Mouse (Mus musculus): ENCODE data around the gene Ccdc14. TPM values are rescaled to one million over a fixed set of nuclear protein-coding genes. Genes with fewer than 3 reads are reported as not detected.
A peak's percentile ranks its signal among the peaks of the same experiment; 100 is the strongest.

Ccdc14 gene
- polyA plus RNA-seq, 1 experiment from 2014 or later = 8.3 TPM

DNA sequence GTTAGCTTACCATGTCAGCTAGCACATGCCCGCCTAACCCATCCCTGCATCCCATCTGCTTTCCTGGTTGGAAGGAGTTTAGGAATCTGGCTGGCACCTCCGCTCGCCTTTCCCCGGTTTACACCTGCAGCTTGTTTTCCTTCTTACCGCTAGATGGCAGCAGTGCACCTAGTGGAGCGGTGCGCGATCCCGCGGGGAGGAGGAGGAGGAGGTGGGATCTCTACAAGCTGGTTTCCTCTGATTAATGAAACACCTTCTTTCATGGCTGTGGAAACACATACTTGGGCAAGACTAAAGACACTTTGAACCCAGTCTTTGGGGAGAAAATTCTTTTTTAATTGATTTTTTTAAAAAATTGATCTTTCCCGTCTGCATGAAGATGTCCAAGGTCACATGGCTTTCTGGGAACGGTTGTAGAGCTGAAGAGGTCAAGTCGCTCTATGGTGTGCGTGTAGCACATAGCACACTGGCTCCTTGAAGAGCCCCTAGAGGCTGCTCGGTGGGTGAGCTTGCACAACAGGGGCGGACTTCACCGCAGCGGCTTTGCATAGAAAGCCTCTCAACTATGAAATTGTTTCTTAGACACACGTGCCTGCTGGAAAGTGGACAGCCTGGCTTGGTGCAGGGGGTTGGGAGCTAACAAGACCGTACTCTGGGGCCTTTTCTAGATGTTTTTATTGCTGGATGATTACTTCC is 23.2 kb upstream of the Ccdc14 start:
- WGBS = 11% methylated on average over 20 of the region's 20 CpGs
- peaks cover 17% of the 10 kb centered on the region; the same call in 1 of the 2 replicates for H3K27me3 ChIP-seq (replicated peaks; ENCODE audit: control insufficient read depth, insufficient read depth, low read length)
- no peak overlapping the region for H3K4me3 ChIP-seq (ENCODE audit: low read depth, low read length)
- no peaks in the 10 kb centered on the region for H3K9me3 ChIP-seq (ENCODE audit: control insufficient read depth, low read length)
- no peaks in the 10 kb centered on the region for H3K36me3 ChIP-seq (ENCODE audit: control insufficient read depth, insufficient read depth, low read length)
- peak; percentile 62 for ATAC-seq (replicated peaks; ENCODE audit: low FRiP score, low TSS enrichment, low read depth)
- no peak overlapping the region for H3K9ac ChIP-seq (ENCODE audit: low read length)
- no peak overlapping the region for H3K27ac ChIP-seq (ENCODE audit: low read depth)
- no peaks in the 10 kb centered on the region for H3K4me1 ChIP-seq (replicated peaks; ENCODE audit: control insufficient read depth, insufficient read depth, low read length)
- H3K4me2 ChIP-seq (ENCODE audit: low read length) = peak overlapping the region; percentile 37
- DNase-seq (ENCODE audit: low spot score) = peak; percentile 78

DNA sequence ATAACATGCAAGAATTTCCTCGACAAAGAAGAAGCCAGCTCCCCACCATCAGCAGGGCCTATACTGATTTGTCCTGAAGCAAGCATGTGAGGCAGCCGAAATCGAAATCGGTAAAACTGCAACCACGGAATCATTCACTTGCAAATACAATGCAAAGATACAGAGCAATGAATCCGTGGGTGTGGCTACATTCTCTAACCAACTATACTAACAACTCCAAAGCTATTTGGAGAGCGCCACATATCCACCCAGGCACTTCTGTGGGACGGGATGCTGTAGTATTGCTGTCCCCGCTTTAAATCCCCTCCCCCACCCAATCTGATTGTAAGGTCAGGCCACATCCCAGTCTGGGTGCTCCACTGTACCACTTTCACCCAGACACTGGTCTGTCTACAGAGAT is 22.1 kb upstream of the Ccdc14 start:
- no peak overlapping the region for H3K4me2 ChIP-seq (ENCODE audit: low read length)
- no peak for DNase-seq (ENCODE audit: low spot score)
- 77% methylated on average over 9 of the region's 9 CpGs for WGBS
- H3K4me1 ChIP-seq (replicated peaks; ENCODE audit: control insufficient read depth, insufficient read depth, low read length) = no peaks in the 10 kb centered on the region
- H3K27ac ChIP-seq (ENCODE audit: low read depth) = no peak overlapping the region
- peaks cover 17% of the 10 kb centered on the region; the same call in 1 of the 2 replicates for H3K27me3 ChIP-seq (replicated peaks; ENCODE audit: control insufficient read depth, insufficient read depth, low read length)
- H3K9ac ChIP-seq (ENCODE audit: low read length) = no peak overlapping the region
- no peaks in the 10 kb centered on the region for H3K9me3 ChIP-seq (ENCODE audit: control insufficient read depth, low read length)
- no peak overlapping the region for H3K4me3 ChIP-seq (ENCODE audit: low read depth, low read length)
- H3K36me3 ChIP-seq (ENCODE audit: control insufficient read depth, insufficient read depth, low read length) = no peaks in the 10 kb centered on the region
- ATAC-seq (replicated peaks; ENCODE audit: low FRiP score, low TSS enrichment, low read depth) = no peak

DNA sequence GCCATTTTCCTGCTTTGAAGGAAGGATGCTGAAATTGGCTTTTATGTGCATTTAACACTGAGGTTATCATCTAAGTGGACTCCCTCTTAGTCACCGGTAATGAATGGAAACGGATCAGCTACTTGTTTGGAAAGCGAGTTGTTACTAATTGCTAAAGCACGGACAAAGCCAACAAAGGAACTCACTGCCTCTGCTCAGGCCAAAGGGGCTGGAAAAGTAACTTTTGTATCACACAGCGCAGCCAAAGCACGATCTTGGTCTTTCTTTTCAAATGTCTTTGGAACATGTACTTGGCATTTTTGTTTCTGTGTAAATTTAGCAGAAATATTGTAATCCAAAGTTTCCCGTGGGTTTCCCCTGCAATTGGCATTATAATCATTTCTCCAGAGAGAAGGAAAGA is 18.4 kb upstream of the Ccdc14 start:
- Histone ChIP-seq H3K36me3 (ENCODE audit: control insufficient read depth, insufficient read depth, low read length) (no peaks in the 10 kb centered on the region), H3K9ac (ENCODE audit: low read length) (no peak overlapping the region), H3K27ac (ENCODE audit: low read depth) (no peak overlapping the region), H3K9me3 (ENCODE audit: control insufficient read depth, low read length) (no peaks in the 10 kb centered on the region), H3K27me3 (replicated peaks; ENCODE audit: control insufficient read depth, insufficient read depth, low read length) (peaks cover 11% of the 10 kb centered on the region; the same call in 1 of the 2 replicates), H3K4me1 (replicated peaks; ENCODE audit: control insufficient read depth, insufficient read depth, low read length) (no peaks in the 10 kb centered on the region), H3K4me2 (ENCODE audit: low read length) (no peak overlapping the region), H3K4me3 (ENCODE audit: low read depth, low read length) (no peak overlapping the region)
- ATAC-seq (replicated peaks; ENCODE audit: low FRiP score, low TSS enrichment, low read depth) (no peak), DNase-seq (ENCODE audit: low spot score) (no peak)
- 75% methylated on average over 7 of the region's 7 CpGs for WGBS

DNA sequence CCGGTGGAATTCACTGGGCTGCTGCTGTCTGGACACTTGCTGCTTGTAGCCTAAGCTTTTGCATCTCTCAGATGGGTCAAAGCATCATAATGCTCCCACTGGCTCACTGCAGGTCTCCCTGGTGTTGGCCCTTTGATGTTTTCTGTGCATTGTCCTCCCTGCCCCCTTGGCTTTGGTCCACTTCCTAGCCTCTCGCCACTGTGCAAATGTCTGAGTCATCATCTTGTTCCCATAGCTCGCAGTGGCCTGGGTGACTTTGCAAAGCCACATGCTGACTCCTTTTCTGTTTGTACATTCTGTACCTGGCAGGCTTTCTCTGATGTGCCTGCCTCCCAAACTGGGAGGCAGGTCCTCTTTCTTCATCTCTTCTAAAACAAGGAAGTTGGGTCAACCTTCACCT is 17.6 kb upstream of the Ccdc14 start:
- Histone ChIP-seq H3K27me3 (replicated peaks; ENCODE audit: control insufficient read depth, insufficient read depth, low read length) (peaks cover 8% of the 10 kb centered on the region; the same call in 1 of the 2 replicates), H3K4me1 (replicated peaks; ENCODE audit: control insufficient read depth, insufficient read depth, low read length) (no peaks in the 10 kb centered on the region), H3K4me2 (ENCODE audit: low read length) (no peak overlapping the region), H3K4me3 (ENCODE audit: low read depth, low read length) (no peak overlapping the region), H3K36me3 (ENCODE audit: control insufficient read depth, insufficient read depth, low read length) (no peaks in the 10 kb centered on the region), H3K9me3 (ENCODE audit: control insufficient read depth, low read length) (no peaks in the 10 kb centered on the region), H3K9ac (ENCODE audit: low read length) (no peak overlapping the region), H3K27ac (ENCODE audit: low read depth) (no peak overlapping the region)
- ATAC-seq (replicated peaks; ENCODE audit: low FRiP score, low TSS enrichment, low read depth) (no peak), DNase-seq (ENCODE audit: low spot score) (no peak)
- 83% methylated on average over 3 of the region's 3 CpGs for WGBS

DNA sequence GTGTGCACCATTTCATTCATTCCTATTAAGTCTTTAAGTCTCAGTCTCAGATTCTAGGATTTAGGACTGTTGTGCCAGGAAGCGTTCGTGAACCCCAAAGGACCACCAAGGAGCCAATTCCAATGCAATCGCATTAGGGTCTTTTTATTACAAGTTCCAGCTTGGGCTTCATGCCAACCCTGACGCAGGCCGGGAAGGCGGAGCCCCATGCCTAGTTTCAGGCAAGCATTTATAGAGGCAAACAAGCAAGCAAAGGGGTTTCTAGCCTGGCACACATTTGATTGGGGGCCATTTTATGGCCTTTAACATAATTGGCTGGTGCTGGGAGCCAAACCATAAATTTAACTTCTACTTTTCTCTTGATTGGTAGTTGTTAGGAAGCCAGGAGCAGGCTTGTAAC is 16.1 kb upstream of the Ccdc14 start:
- no peak for ATAC-seq (replicated peaks; ENCODE audit: low FRiP score, low TSS enrichment, low read depth)
- 89% methylated on average over 6 of the region's 6 CpGs for WGBS
- H3K27ac ChIP-seq (ENCODE audit: low read depth) = no peak overlapping the region
- no peaks in the 10 kb centered on the region for H3K9me3 ChIP-seq (ENCODE audit: control insufficient read depth, low read length)
- H3K4me1 ChIP-seq (replicated peaks; ENCODE audit: control insufficient read depth, insufficient read depth, low read length) = no peaks in the 10 kb centered on the region
- DNase-seq (ENCODE audit: low spot score) = no peak
- H3K36me3 ChIP-seq (ENCODE audit: control insufficient read depth, insufficient read depth, low read length) = no peaks in the 10 kb centered on the region
- H3K9ac ChIP-seq (ENCODE audit: low read length) = no peak overlapping the region
- no peak overlapping the region for H3K4me3 ChIP-seq (ENCODE audit: low read depth, low read length)
- H3K27me3 ChIP-seq (replicated peaks; ENCODE audit: control insufficient read depth, insufficient read depth, low read length) = no peaks in the 10 kb centered on the region
- H3K4me2 ChIP-seq (ENCODE audit: low read length) = no peak overlapping the region

DNA sequence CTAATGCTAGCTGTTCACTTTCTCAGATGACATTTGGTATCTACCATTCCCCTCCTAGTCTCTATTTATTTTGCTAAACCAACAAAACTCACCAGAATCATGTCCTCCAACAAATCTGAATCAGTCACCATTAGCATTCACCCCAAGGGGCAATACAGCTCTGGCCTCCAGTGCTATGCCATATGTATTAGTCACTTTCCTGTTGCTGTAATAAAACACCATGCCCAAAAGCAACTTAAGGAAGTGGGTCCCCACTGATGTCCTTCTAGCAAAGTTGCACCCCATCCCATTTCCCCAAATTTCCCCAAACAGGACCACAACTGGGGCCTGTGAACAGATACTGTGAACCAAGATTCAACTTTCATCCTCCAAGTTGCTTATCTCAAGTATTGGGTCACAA is 8.6 kb upstream of the Ccdc14 start:
- ATAC-seq (replicated peaks; ENCODE audit: low FRiP score, low TSS enrichment, low read depth) = no peak
- H3K9ac ChIP-seq (ENCODE audit: low read length) = no peak overlapping the region
- H3K9me3 ChIP-seq (ENCODE audit: control insufficient read depth, low read length) = no peaks in the 10 kb centered on the region
- no peaks in the 10 kb centered on the region for H3K27me3 ChIP-seq (replicated peaks; ENCODE audit: control insufficient read depth, insufficient read depth, low read length)
- no peaks in the 10 kb centered on the region for H3K36me3 ChIP-seq (ENCODE audit: control insufficient read depth, insufficient read depth, low read length)
- no peak overlapping the region for H3K27ac ChIP-seq (ENCODE audit: low read depth)
- no peaks in the 10 kb centered on the region for H3K4me1 ChIP-seq (replicated peaks; ENCODE audit: control insufficient read depth, insufficient read depth, low read length)
- DNase-seq (ENCODE audit: low spot score) = peak; percentile 29
- H3K4me2 ChIP-seq (ENCODE audit: low read length) = no peak overlapping the region
- H3K4me3 ChIP-seq (ENCODE audit: low read depth, low read length) = no peak overlapping the region

DNA sequence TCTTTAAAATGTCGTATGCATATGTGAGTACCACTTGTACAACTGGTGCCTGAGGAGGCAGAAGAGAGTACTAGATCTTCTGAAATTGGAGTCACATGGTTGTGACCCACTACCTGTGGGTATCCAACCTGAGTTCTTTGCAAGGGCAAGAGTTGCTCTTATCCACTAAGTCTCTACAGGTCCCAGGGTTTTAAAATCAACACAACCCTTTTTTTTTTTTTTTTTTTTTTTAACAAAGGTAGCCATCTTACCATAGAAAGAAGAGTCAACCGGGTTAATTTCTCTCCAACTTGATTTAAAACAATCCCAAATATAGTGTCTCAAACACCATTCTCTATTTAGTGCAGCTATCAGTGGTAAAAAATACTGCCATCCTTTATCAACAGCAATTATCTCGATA is 537 bp upstream of the Ccdc14 start:
- ATAC-seq (replicated peaks; ENCODE audit: low FRiP score, low TSS enrichment, low read depth) (no peak), DNase-seq (ENCODE audit: low spot score) (no peak)
- Histone ChIP-seq H3K4me1 (replicated peaks; ENCODE audit: control insufficient read depth, insufficient read depth, low read length) (peaks cover 7% of the 10 kb centered on the region; the same call in 1 of the 2 replicates), H3K27me3 (replicated peaks; ENCODE audit: control insufficient read depth, insufficient read depth, low read length) (no peaks in the 10 kb centered on the region), H3K9ac (ENCODE audit: low read length) (no peak overlapping the region), H3K4me3 (ENCODE audit: low read depth, low read length) (peak overlapping the region; percentile 71), H3K36me3 (ENCODE audit: control insufficient read depth, insufficient read depth, low read length) (no peaks in the 10 kb centered on the region), H3K9me3 (ENCODE audit: control insufficient read depth, low read length) (no peaks in the 10 kb centered on the region), H3K4me2 (ENCODE audit: low read length) (peak overlapping the region; percentile 94; the same call in 1 of the 2 replicates), H3K27ac (ENCODE audit: low read depth) (peak overlapping the region; percentile 92; the same call in 1 of the 2 replicates)
- WGBS = 69% methylated on average over 3 of the region's 3 CpGs

DNA sequence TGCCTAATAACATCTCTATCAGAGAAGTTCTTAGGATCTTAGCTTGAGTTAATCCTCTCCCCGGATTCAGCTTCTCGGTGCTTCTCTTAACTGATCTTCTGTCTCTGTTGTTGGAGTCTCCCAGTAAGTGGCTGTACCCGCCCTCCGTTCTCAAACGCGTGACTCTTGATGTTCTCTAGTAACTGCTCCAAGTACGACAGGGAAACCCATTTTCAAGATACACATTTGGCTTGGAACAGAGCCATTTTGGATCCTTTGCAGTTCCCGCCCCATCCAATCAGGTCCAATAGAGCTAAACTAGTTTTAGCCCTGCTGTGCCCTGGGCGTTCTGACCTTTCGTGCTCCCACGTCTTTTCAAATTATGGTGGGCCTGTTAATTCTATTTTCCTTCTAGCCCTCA is 740 bp downstream of the Ccdc14 start:
- peak overlapping the region; percentile 71 for H3K4me3 ChIP-seq (ENCODE audit: low read depth, low read length)
- no peaks in the 10 kb centered on the region for H3K36me3 ChIP-seq (ENCODE audit: control insufficient read depth, insufficient read depth, low read length)
- peak overlapping the region; percentile 94 for H3K4me2 ChIP-seq (ENCODE audit: low read length)
- ATAC-seq (replicated peaks; ENCODE audit: low FRiP score, low TSS enrichment, low read depth) (0 out of 2 replicates have a peak, but pooled peaks have one; percentile 9), DNase-seq (ENCODE audit: low spot score) (no peak)
- H3K9ac ChIP-seq (ENCODE audit: low read length) = peak overlapping the region; percentile 74
- no peaks in the 10 kb centered on the region for H3K27me3 ChIP-seq (replicated peaks; ENCODE audit: control insufficient read depth, insufficient read depth, low read length)
- H3K27ac ChIP-seq (ENCODE audit: low read depth) = peak overlapping the region; percentile 92
- WGBS = 14% methylated on average over 11 of the region's 11 CpGs
- no peaks in the 10 kb centered on the region for H3K9me3 ChIP-seq (ENCODE audit: control insufficient read depth, low read length)
- peaks cover 7% of the 10 kb centered on the region; the same call in 1 of the 2 replicates for H3K4me1 ChIP-seq (replicated peaks; ENCODE audit: control insufficient read depth, insufficient read depth, low read length)

DNA sequence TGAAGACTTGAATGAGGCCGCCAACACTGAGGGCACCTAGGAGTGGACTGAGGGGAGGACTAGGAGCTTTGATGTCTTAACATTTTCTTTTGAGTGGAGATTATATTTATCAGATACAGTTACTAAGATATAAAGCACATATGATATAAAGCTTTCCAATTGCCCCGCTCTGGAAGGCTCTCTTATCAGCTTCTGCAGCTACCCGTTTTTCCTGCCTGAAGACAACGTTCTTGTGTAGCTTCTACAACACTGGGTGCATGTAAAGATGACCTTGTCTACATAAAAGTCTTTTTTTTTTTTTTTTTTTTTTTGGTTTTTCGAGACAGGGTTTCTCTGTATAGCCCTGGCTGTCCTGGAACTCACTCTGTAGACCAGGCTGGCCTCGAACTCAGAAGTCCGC is 4.1 kb downstream of the Ccdc14 start:
- no peaks in the 10 kb centered on the region for H3K9me3 ChIP-seq (ENCODE audit: control insufficient read depth, low read length)
- no peaks in the 10 kb centered on the region for H3K27me3 ChIP-seq (replicated peaks; ENCODE audit: control insufficient read depth, insufficient read depth, low read length)
- no peak for DNase-seq (ENCODE audit: low spot score)
- WGBS = 80% methylated on average over 5 of the region's 7 CpGs
- H3K9ac ChIP-seq (ENCODE audit: low read length) = no peak overlapping the region
- H3K27ac ChIP-seq (ENCODE audit: low read depth) = no peak overlapping the region
- H3K36me3 ChIP-seq (ENCODE audit: control insufficient read depth, insufficient read depth, low read length) = peaks cover 15% of the 10 kb centered on the region; the same call in 1 of the 2 replicates
- H3K4me1 ChIP-seq (replicated peaks; ENCODE audit: control insufficient read depth, insufficient read depth, low read length) = peaks cover 7% of the 10 kb centered on the region; the same call in 1 of the 2 replicates
- ATAC-seq (replicated peaks; ENCODE audit: low FRiP score, low TSS enrichment, low read depth) = no peak
- no peak overlapping the region for H3K4me2 ChIP-seq (ENCODE audit: low read length)
- H3K4me3 ChIP-seq (ENCODE audit: low read depth, low read length) = no peak overlapping the region

All from intestine, embryonic 14.5 days (tissue).